Mouse (Mus musculus): Measurements from ENCODE around the gene Tuba4a. TPM values are rescaled to one million over a fixed set of nuclear protein-coding genes. Genes with fewer than 3 reads are reported as not detected.
A peak's percentile ranks its signal among the peaks of the same experiment; 100 is the strongest.

Tuba4a gene
- total RNA-seq, 2 experiments from 2014 or later = 475 to 599 TPM

DNA sequence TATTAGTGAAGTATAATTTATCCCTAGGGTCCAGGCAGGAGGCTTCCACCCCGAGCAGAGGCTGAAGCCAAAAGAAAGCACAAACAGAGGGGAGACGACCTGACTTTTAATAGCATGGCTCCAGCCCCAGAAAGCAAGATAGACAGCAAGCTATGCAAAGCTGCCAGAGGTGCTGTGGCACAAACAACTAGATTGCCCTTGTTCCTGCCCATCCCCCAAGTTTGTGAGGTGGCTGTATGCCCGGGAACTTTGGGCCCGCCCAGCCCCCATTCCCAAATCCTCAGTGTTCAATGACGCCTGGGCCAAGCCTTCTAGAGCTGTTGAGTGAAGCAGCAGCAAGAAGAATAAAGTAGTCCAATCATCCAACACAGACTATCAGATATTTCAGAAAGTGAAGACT lies 4.8 kb downstream of the Tuba4a start:
- intact Hi-C loops (cut with DNase I; ENCODE audit: low total_unique reads) = no loop called here

DNA sequence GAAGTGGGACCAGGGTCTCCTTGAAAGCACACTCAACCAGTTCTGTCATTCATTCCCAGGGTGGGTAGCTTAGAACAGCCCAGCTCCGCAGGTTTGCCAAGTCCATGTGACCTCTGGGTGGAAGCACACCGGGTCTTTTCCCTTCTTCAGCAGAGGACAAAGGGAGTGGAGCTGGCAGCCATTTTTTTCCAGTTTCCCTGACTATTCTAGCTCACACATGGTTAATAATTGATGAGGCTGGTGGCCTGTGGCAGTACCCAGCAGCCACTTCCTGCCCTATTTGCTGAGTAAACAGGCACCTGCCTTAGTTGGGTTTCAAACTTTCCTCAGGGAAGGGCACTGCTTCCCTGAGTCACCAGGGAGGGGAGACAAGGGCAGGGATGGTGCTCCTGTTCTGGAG lies 5.2 kb downstream of the Tuba4a start:
- intact Hi-C loops (cut with DNase I; ENCODE audit: low total_unique reads) = no loop called here
- DNase-seq = no peak

More for the DNA sequence above, 4.8 kb downstream of the Tuba4a start:
- no peak for DNase-seq

DNA sequence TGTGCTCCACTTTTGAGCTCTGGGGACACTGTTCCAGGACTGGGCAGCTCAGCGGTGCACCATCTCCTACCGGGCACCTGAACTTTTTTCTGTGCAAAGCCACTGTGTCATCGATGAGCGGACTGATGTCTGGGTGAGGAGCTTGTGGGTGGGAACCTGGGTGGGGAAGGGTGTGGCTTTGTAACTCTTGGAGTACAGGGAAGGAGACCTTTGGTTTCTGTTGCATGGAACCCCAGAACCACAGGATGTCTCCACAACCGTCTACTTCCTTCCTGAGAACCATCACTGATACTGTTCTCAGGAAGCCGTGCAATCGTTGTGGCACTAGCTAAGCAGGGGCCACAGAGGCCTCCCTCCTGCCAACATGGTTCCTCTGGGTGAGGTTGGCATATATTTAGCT lies 6.6 kb downstream of the Tuba4a start:
- DNase-seq = no peak
- intact Hi-C loops (cut with DNase I; ENCODE audit: low total_unique reads) = no loop called here

DNA sequence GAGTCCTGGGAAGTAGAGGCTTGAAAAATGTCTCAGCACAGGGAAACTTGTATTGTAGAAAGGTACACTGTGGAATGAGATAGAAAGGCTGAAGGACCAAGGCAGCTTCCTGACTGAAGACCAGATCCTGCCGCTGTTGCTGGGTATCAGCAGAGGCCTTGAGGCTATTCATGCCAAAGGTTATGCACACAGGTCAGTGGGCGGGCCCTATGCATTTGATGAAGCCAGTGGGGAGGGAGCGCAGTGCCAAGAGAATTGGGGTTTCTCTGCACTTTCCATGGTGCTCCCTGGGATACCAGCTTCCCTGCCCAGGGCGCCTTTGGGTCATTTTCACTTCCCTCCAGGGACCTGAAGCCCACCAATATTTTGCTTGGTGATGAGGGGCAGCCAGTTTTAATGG lies 7.1 kb downstream of the Tuba4a start:
- intact Hi-C loops (cut with DNase I; ENCODE audit: low total_unique reads) = no loop called here
- DNase-seq = no peak

DNA sequence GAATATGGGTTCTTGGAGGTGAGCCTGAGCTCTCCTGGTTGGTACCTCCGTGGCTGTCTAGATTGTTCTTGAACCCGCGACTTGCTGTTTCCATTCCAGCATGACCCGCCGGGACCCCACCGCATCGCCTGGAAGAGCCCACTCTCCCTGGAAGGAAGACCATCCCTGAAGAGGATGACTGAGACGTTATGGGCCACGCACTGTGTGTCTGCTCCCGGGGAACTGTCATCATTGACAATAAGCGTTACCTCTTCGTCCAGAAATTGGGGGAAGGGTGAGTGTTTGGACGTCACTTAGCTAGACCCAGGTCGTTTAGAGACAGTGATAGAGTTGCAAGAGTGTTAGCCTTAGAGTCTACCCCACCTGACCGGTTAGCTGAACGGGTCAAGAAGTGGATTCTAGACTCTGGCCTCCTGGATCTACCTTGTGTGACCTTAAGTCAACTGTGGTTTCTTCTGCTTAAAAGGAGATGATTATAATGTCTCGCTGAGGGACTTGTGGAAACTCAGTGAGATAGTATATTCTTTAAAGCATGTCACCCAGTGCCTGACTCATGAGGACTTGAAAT lies 8.4 kb downstream of the Tuba4a start:
- DNase-seq = no peak
- intact Hi-C loops (cut with DNase I; ENCODE audit: low total_unique reads) = no loop called here

DNA sequence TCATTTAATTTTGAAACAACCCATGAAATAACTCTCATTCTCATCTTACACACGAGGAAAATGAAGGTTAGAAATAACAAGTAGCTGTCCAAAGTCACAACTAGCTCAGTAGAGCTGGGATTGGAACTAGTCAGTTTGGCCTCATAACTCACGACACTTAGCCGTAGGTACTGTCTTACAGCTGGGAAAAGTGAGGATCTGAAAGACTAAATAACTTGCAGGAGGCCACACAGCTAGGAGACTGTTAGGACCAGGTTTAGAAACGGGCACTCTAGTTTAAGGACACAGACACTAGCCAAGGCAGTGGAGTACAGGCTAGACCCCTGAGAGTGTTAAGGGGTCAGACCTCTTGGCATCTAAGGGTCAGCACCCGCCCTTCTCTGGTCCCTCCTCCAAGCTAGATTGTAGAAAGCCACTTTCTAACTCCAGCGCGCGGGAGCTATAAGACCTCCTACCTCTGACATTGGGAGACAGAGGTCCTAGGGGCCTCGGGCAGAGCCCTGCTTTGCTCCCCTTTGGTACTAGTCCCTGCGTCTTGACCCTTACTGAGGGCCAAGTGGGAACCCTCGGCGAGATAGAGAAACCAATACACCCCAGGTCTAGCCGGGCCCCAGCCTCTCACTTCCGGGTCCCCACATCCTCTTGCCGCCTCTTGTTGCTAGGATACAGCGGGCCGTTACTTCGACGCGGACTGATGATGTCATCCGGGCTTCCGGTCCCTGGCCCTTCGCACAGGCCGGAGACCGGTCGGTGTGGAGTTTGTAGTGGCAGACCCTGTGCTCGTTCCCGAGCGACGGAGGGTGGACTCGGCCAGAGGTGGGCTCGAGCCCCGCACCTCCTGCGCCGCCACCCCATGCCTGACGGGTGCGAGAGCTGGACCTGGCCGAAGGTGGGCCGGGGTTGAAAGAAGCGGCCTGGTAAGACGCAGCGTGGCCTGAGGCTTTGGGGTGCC lies 9.3 kb downstream of the Tuba4a start, which contains the start of the genes Glb1l and Stk16:
TSS of gene Glb1l (minus strand) at position 678 of the 952 bp plus-strand sequence.
TSS of gene Stk16 (plus strand) at position 703 of the 952 bp plus-strand sequence.
- DNase-seq = peak; percentile 96
- intact Hi-C loops (cut with DNase I; ENCODE audit: low total_unique reads) = no loop called here

DNA sequence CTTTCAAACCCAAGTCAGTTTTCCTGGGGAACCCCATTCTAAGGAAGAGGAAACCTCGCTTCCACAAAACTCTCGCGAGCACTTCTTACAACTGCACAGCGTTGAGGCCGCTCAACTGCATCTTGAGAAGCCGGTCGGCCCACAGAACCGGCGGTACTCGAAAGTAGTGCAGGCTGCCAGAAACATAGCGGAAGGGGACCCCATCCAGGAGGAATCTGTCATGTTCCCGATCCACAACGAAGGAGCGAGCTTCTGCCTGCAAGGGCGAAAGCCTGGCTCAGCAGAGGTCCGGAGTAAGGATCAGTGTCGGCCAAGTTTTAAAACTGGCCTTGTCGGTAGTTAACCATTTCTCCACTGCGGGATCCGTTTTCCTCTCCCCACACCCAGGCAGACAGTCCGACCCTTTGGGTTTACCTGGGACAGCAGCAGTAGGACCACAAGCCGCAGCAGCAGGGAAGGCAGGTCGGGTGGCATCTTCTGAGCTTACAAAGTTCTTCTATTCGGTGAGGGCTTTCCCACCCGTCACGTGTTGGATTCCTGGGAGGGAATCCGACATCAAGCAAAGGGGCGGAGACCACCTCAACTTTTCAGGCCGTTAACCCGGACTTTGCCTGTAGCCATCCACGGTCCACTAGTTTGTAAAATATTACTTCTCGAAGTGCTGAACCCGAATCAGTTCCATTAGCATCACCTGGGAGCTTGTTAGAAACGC lies 10.5 kb downstream of the Tuba4a start:
- peak; percentile 32 for DNase-seq
- intact Hi-C loops (cut with DNase I; ENCODE audit: low total_unique reads) = no loop called here

DNA sequence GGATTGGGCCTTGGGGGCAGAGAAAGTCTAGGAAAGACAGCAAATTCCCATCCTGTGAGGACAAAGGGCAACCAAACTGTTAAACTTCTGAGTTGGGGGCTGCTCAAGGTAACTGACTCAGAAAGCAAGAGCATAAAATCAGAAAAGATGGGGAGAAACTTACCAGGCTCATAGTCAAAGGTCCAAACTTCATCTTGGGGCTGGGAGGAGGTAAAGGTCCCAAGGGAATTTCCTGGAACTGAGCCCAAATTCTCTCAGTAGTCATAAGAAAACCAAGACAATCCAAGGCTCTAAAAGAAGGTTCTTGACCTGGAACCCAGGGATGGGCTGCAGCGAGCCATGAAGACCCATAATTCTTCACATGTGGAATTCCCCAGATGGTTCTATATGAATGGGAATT lies 18.4 kb downstream of the Tuba4a start:
- DNase-seq = no peak
- intact Hi-C loops (cut with DNase I; ENCODE audit: low total_unique reads) = no loop called here

DNA sequence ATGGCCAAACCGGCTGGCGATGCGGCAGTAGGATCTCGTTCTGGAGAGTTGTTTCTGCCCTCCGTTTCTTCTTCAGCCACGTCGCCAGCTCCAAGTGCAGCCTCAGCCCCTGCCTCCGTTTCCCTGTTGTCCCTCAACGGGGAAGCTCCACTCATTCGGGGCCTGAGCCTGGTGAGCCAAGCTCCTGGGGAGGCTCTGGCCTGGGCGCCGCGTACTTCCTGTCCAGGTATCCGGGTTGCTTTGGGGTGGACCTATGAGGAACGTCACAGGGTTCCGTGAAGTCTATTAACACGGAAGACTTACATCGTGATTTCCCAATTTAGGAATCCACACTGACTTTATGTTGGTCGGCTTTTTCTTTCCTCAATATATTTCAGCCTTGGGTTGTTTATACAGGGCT lies 27.2 kb downstream of the Tuba4a start:
- peak; percentile 44 for DNase-seq
- intact Hi-C loops (cut with DNase I; ENCODE audit: low total_unique reads) = no loop called here

DNA sequence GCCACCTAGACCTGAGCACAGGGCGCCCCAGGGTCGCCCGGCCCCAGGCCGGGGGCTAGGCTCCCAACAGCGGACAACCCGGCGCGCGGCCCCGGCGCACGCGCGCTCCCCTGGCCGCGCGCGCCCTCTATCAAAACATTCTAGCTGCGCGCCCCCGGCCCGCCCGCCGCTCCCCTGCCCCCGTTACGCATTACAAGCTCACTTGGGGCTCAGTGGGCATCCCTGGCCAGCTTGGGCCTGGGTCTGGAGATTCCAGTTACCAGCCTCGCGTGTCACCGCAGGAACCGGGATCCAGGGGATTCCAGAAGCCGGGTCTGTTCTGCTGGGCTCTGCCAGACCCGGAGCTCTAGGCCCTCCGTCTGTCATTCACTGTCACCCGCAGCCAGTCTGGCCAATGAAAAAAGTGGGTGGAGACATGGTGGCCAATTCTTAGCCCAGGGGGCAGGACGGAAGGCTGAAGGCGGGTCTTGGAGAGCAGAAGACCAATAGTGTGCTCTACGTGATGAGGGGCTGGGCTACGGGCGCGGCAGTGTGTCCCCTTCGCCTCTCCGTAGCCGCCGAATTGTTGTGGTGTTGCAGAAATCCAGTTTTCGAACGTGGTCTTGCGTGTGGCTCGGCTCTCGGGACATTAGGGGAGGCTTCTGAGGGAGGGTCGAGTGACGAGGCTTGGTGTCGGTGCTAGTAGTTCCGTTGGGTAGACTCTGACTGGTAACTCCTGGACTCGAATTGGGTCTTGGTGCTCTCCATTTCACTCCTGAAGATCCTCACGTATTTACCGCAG lies 27.9 kb downstream of the Tuba4a start, which contains the start of the genes Ankzf1 and Atg9a:
TSS of gene Ankzf1 (plus strand) at position 530 of the 781 bp plus-strand sequence.
TSS of gene Atg9a (minus strand) at position 575 of the 781 bp plus-strand sequence.
- intact Hi-C loops (cut with DNase I; ENCODE audit: low total_unique reads) = no loop called here
- peak; percentile 94 for DNase-seq

DNA sequence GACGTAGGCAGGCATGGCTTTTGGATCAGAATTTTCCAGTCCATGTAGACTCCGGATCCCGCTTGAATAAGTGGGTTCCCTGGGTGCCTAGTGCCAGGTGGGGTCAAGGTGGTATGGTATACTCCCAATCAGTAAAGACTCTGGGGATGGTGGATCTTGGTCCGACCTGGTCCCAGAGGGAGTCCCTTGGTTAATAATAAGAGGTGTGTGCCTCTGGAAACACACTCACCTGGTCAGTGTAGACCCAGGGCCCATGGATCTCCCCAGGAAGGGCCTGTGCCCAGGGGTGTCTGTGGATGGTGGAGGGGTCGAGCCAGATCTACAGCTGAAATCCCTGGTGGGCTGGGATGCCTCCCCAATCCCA lies 28.4 kb downstream of the Tuba4a start:
- DNase-seq = no peak
- intact Hi-C loops (cut with DNase I; ENCODE audit: low total_unique reads) = no loop called here

DNA sequence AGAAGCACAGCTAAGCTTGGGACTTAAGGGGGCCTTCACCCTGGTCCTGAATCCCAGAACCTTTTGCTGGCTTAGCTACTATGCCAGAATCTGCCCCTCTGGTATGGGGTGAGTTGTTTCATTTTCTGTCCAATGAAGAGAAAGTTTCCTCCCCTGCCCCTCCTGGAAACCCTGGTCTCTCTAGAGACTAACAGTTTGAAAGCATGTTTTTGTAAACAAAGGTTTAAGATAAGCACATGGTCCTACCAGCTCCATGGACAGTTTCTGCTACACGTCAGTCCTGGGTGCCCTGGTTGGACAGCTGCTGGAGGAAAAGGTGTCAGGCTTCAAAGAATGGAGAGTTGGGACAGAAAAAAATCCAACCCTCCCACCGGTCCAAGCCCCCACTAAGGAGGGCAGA lies 29.1 kb downstream of the Tuba4a start:
- intact Hi-C loops (cut with DNase I; ENCODE audit: low total_unique reads) = no loop called here
- DNase-seq = no peak

DNA sequence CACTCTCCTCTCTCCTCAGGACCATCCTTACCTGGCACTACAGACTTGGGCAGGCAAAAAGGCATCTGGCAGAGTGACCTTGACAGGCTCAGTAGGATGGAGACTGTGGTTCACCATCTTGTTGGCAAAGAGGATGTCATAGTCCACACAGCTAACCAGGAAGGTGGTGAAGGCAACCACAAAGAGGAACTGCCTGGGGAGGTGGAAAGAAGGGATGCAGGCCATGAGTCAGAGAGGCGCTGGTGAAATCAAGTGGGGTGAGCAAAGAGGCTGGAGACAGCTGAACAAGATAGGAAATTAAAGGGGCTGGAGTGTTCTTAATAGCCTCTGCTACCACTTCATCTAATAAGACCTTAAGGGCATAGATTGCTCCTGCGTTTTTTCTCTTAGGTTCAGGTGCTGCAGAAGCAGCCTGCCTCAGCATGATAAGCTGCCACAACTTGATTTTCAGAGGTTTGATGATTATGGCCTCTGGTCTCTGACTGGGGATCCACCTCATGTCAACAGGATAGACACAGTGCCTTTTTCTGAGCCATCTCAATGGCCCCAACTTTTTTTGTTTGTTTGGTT lies 31.7 kb downstream of the Tuba4a start:
- no peak for DNase-seq
- intact Hi-C loops (cut with DNase I; ENCODE audit: low total_unique reads) = no loop called here

DNA sequence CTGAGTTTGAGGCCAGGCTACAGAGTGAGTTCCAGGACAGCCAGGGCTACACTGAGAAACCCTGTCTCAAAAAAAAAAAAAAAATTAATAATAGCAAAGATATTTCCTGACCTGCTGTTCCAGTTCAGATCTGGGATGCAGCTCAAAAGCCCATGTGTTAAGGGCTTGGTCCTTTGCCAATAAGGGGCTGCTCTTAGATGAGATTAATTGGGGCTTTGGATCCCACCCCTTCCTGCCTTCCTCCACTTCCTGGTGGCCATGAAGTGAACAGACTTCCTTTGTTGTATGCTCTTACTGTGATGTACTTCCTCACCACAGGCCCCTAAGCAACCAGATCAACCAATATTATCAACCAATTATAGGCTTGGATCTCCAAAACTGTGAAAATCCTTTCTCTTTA lies 32.5 kb downstream of the Tuba4a start:
- intact Hi-C loops (cut with DNase I; ENCODE audit: low total_unique reads) = no loop called here
- DNase-seq = no peak

DNA sequence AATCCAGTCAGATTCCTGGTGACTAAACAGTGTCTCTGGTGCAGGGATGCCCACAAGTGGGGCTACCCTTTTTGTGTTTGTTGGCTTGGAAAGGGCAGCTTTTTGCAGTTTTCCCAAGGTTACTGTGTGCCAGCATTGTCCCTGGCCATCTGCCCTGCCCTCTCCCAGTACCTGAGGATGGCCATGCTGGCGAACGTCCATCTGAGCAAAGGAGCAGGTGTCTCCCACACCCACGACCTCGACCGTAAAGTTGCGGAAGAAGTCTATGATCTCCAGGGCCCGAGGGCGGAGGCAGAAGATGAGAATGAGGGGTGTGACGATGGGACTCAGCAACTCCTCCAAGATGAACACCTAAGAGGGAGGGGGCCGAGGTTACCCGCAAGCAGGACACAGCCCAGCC lies 34.2 kb downstream of the Tuba4a start:
- no peak for DNase-seq
- intact Hi-C loops (cut with DNase I; ENCODE audit: low total_unique reads) = no loop called here

DNA sequence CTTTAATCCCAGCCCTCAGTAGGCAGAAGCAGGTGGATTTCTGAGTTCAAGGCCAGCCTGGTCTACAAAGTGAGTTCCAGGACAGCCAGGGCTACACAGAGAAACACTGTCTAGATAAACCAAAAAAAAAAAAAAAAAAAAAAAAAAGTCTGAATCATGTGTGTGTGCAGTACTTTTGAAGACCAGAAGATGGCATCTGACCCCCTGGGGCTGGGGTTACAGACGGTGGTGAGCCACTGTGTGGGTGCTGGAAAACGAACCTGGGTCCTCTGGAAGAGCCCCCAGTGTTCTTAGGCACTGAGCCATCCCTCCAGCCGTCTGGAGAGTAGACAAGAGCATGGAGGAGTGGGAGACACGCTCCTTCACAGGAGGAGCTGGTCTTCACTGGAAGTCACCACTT lies 37.5 kb downstream of the Tuba4a start:
- DNase-seq = no peak
- intact Hi-C loops (cut with DNase I; ENCODE audit: low total_unique reads) = no loop called here

DNA sequence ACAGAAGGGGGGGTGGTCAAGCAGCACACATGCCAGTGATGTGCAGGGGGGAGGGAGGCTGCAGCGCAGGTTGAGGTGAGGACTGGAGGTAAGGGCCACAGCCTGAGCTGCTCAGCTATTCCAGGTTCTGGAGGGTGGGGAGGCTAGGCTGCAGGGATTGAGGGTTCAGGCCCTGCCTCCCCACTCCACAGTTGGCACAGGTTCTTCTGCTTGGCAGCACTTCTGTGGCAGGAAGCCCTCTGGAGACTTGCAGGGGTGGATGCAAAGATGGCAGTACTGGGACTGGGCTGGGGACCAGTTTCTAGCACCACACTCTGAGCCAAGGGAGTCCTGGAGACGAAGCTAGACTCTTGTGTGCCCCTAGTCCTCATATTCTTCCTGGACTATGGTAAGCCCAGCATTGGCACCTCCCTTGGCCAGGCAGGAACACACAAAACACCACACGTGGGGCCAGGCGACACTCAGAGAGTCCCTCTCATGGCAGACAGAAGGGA lies 38.2 kb downstream of the Tuba4a start:
- DNase-seq = no peak
- intact Hi-C loops (cut with DNase I; ENCODE audit: low total_unique reads) = no loop called here

DNA sequence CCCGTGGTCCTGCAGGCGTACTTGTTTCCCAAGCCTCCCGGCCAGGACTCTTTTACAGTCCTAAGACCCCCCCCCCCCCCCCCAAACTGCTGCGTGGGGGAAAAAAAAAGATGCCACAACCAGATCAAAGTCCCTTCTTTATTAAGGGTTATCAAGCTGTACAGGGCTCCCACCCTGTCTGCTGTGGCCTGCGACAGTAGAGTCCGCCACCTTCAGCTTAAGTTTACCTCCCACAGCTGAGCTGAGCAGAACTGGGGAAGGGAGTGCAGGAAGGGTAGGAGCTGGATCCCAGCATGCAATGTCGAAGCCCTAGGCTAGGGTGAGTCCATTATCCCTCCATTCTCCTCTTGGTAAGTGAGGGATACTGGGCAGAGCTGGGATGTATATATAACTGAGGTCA lies 38.9 kb downstream of the Tuba4a start:
- intact Hi-C loops (cut with DNase I; ENCODE audit: low total_unique reads) = no loop called here
- no peak for DNase-seq

DNA sequence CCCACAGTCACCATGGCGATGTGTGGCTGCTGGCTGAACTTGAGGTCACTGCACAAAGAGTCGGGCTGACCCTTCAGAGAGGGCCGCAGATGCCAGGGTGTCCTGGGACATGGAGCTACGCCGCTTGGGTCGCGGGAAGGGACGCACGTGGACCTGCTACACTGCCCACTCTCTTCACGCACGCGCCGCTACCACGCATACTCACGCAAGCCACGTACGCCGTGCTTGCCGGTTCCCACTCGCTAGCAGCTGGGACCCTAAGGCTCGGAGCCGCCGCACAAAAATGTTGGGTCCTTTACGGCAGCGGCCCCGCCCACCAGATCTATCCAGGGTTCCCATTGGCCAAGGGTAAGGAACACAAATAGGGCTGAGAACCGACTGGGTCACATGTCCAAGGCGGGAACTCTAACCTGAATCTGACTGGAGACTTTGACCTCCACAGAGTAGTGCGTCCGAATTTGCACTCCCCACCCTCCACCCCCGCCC lies 39.5 kb downstream of the Tuba4a start, which contains the start of gene Abcb6:
TSS of gene Abcb6 (minus strand) at position 288 of the 486 bp plus-strand sequence.
- intact Hi-C loops (cut with DNase I; ENCODE audit: low total_unique reads) = no loop called here
- DNase-seq = peak; percentile 89
